Mouse (Mus musculus): ENCODE results near the gene Usp33.

DNA sequence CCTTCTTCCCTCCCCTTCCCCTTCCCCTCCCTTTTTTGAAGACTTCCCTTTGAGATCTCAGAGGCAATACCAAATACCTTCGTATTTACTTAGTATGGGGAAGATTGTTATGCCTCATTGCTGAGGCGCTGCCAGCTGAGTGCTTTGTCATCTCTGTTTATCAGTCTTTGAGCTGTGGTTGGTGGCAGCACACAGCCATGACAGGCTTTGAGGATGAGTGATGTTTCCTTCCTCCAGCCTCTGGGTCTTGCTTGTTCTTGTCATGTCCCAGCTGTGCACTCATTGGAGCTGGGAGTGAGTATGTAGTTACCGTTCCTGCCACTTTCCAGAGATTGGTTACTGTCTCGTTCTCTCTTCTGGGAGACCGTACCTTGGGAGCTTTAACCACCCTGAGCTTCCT, 9.1 kb downstream of the Usp33 start:
- no peak for TF ChIP-seq POLR2A (IDR thresholded peaks at IDR 0.05; ENCODE audit: low read depth, low read length)
- no peak for TF ChIP-seq CTCF (IDR thresholded peaks at IDR 0.05; ENCODE audit: extremely low read depth, insufficient read length, insufficient replicate concordance, low read depth, low read length)
